Mouse (Mus musculus): ENCODE data around the gene Rft1. TPM values are rescaled to one million over a fixed set of nuclear protein-coding genes. Genes with fewer than 3 reads are reported as not detected.

Gene Rft1
- polyA plus RNA-seq, 2 experiments from 2014 or later = 12.8 to 20.0 TPM

- ATAC-seq = peak; percentile 61
These were observed 81.7 kb downstream of the Rft1 start for GRCm38 (mm10) chr14:30735810-30736209.

- peak; percentile 39 for ATAC-seq
These were observed 82.3 kb downstream of the Rft1 start for GRCm38 (mm10) chr14:30736413-30736812.

Other genes starting within 250 kb of the Rft1 start
- gene Dcp1a, start 174.8 kb upstream of the Rft1 start, polyA plus RNA-seq (2017; shearing (Covaris generic)) = 10 to 100 TPM; 28.1 to 63.9 TPM
- 1 to 10 TPM; 2.2 to 2.7 TPM for gene Cacna1d, start 162.9 kb upstream of the Rft1 start, polyA plus RNA-seq (2017; shearing (Covaris generic))
- 100 to 1,000 TPM; 231 to 349 TPM for gene Tkt, start 106.0 kb upstream of the Rft1 start, polyA plus RNA-seq (2017; shearing (Covaris generic))
- gene Prkcd, start 28.1 kb upstream of the Rft1 start, polyA plus RNA-seq (2017; shearing (Covaris generic)) = 10 to 100 TPM; 32.5 to 37.2 TPM
- gene Sfmbt1, start 60.5 kb downstream of the Rft1 start, polyA plus RNA-seq (2017; shearing (Covaris generic)) = 10 to 100 TPM; 10.8 to 12.6 TPM
- 1 to 10 TPM; 4.6 to 6.3 TPM for gene Tmem110, start 171.2 kb downstream of the Rft1 start, polyA plus RNA-seq (2017; shearing (Covaris generic))
- gene Mustn1, start 224.8 kb downstream of the Rft1 start, polyA plus RNA-seq (2017; shearing (Covaris generic)) = 1 to 10 TPM in 1 of 2 experiments, under 1 TPM in 1; 0.26 to 1.0 TPM
- gene Itih4, start 232.1 kb downstream of the Rft1 start, polyA plus RNA-seq (2017; shearing (Covaris generic)) = not detected

All from CD4-positive, CD25-positive, alpha-beta regulatory T cell, adult 4 months (primary cell).